Mouse (Mus musculus) ovary, postnatal 10 days (tissue): ENCODE measurements at regions not wholly inside any gene's neighbourhood (a gene's known extent, or its start where the extent isn't known, plus 50 kb on each side); places are given as distances from the start of the nearest gene placed in this dataset.

Experiments used
- DNase-seq: peaks from one replicate; pipeline ENCODE4 v3.0.0; 2022; ENCODE audit warnings: low spot score

DNA sequence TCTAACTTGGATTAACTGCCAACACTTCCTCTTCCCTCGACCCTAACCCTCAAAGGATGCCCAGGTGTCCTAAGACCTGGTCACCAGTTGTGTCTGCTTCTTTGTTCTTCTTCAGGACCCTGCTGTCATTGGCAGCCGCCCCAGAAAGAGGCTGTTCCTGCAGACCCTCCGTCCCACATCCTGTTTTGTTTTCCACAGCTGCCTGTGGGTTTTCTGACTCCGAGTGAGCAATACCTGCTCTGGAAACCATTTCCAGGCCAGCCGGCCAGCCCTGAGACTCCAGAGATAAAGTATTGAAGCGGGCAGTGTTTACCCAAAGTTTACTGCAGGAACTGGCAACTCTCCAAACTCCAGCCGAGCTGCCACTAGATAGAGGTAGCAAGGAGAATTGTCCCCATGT is 337.2 kb upstream of the Noct start:
- no peak for DNase-seq

DNA sequence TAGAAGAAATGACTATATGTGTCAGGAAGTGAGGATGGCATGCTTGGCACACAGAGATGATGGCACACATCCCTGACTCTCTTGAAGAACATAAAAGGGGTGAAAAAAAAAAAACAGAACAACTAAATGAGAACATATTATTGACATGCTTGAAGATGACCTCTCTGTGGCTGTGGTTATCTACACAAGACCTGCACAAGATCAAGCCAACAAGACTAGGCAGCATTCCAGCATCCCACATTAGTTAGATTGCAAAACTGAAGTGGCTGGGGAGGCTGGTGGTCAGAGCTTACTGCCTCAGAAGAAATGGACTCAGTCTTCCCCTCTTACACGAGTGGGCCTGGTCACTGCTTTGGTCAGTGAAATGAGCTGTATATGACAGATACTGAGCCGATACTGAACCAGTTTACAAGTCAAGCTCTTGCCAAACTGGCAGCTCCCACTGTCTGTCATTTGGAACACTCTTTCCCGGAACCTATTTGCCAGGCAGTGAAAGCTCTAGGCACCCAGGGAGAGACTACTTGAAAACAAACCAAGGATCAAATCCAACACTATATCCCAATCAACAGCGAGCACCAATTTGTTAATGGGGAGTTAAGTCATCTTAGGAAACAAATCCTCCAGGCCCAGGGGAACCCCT is 335.6 kb upstream of the Noct start:
- no peak for DNase-seq

DNA sequence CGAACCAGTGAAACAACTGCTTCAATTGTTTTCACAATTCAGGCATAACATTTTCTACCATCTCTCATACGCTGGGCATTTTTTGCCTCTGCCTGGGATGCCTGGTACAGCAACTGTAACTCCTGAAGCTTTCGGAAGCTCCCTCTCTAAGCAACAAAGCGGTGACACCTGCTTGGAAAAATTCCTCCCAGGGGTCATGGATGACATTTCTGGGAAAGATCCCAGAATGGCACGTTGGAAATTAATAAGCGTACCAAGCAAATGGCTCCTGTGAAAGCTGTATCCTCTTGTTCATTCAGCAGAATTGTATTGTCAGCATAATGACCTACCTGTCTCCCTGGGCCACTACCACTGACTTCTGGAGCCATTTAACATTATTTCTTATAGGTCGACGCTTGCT is 333.7 kb upstream of the Noct start:
- DNase-seq, result no peak

DNA sequence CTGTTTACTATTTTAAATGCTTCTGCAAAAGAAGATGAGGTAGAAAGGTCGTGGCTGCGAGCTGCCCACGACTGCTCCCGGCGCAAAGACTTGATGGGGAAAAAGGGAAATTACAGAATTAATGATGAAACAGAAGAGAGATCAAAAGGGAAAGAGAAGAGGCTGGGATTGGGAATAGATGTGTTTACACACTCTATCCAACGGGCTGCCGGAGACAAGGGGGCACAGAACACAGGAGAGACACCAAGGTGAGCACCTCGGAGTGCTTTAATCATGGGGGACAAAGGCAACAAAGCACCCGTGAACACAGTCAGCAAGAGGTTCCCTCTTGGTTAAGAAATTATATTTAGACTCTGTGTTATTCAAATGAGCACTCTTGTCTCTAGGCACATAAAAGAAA is 326.1 kb upstream of the Noct start:
- DNase-seq, result no peak

DNA sequence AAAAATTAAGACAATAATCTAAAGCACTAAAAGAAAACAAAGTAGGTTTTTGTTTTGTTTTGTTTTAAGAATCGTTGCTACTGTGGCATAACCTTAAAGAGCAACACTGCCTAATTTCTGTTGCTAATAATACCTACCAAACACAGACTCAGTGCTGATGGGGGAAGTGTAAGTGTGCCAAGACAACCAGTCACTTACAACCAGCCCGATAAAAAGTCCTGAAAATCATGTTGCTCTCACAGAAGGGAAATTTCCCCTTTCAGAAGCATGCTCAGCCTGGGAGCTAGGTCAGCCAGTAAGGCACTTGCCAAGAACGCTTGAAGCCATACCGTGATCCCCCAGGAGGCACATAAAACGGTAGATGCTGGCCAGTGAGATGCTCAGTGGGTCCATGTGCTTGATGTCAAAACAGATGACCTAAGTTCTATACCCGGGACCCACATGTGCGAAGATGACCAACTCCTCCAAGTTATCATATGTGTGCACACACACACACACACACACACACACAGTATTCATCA is 324.4 kb upstream of the Noct start:
- no peak for DNase-seq

DNA sequence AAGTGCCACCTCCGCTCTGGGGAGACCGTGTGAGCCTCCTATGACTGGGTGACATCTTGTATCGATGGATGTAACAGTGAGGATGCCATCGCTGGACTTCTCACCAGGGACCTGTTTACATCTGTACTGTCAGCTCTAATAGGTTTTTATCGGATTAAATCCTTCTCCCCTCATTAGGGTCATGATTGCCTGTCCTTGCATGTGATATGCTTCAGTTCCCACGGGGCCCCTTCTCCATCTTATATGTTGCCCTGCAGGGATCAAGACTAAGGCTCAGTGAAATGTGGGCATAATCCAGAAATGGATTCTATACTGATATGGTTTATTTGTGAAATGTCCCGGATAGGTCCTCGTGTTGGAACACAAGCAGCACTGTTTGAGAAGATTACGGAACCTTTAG is 323.7 kb upstream of the Noct start:
- DNase-seq, result no peak

DNA sequence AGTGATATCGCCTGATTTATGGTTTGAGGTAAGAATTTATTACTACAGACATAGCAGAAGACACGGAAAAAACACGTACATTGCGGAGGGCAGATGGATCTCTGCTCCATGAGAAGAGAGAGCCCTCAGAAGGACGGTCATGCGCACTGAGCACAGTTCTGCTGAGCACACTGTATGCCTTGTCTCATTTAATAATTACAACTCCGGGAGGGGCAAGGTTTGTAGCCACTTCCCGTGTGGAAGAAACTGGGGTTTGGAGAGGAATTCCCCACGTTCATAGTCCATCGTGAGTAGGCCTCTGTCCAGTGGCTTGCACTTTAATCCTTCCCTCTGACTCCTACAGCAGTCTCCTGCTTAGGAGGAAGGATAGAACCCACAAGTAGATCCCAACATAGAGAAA is 322.9 kb upstream of the Noct start:
- DNase-seq, result no peak

DNA sequence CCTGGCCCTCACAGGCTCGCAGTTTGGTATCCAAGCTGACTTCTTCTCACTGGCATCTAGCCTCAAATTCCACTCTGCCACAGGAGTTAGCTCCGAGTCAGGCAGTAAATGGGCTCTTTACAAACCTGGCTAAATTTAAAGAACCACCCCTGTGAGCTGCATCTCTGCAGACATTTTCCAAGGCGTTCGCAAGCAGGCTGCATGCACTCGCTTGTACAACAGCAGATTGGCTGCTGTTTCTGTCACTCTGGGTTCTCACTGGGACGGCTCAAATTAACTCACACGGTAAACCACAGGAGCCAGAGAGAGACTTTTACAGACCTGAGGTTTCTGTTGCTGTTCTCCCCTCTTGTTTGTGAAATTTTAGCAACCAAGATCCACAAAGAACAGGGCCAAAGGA is 321.3 kb upstream of the Noct start:
- DNase-seq, result no peak

DNA sequence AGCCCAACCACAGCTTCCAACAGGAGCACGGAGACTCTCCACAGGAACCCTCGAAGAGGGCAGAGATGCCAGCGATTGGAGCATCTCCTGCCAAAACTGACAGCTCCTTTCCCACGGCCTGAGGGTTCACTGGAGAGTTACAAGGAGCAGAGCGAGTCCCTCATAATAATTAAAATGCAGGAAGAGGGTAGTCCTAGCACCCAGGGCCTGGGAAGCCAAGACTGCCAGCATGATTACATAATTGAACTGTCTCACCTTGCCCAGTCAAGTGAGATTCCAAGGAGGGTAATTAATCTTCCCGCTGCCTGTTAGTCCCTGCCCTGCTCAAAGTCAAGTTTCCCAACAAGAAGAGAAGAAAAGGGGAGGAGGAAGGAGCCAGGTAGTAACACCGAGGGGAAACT is 319.5 kb upstream of the Noct start:
- DNase-seq, result no peak

DNA sequence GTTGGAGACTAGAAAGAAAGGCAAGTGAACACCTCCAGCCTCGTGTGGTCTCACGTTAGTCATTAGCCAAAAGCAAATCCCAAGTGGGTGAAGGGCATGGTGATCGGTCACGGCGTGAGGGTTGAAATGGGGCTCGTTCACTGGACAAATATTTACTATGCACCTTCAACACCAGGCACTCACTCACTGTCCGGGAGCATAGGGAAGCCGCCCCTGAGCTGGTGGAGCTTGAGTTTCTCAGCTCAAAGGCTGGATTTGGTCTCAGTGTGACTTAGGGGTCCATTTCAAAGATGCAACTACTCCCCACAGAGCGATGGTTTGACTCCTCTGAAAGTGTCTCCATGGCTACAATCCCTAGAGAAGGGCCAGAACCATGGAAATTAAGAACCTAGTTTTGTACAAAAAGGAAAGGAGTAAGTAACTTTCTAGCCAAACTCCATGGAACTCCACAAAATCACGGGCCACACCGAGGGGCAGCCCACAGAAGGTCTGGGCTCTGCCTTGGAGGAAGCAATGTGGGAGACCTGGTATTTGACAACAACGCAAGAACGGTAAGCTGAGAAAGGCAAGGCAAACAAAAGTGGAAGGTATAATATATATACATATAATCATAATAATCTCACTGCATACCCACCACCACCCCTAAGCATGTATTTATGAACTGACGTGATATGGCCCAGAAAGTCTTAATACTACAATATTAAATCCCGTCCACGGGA is 318.8 kb upstream of the Noct start:
- no peak for DNase-seq

DNA sequence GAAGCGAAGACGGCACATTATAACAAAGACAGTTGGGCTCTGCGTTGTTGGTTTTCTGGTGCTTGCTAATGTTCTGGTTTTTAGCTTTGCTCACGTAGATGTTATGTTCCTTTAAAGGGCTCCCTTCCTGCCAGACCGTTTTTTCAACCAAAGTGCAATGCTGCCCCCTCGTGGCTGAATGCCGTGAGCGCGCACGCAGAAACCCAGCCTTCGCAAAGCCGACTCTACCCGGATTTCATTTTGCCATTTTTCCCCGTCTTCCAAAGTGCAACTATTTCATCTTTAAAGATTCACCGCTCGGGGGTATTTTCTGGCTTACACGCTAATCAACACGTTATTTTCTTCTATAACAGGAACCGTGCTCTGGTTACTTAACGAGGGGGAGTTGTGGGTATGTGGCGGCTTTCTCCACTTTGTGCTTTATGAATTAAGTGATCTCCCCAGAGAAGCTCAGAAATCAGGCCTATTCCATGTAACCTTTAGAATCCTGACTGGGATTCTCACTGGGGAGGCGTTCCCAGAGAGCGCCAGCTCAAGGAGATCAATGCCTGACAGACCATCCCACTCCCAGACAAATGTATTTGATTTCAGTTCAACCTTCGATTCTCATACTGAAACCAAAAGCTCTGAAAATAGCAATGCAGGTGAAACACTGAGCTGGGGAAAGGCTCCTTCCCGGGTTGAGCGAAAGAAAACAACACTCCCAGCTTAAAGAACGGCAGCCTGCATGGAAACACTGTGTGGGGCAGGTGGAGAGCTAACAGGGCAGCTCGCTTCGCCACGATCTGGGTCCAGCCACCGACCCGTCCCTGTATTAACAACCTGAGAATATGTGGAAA is 318.0 kb upstream of the Noct start:
- peak; percentile 95 for DNase-seq

DNA sequence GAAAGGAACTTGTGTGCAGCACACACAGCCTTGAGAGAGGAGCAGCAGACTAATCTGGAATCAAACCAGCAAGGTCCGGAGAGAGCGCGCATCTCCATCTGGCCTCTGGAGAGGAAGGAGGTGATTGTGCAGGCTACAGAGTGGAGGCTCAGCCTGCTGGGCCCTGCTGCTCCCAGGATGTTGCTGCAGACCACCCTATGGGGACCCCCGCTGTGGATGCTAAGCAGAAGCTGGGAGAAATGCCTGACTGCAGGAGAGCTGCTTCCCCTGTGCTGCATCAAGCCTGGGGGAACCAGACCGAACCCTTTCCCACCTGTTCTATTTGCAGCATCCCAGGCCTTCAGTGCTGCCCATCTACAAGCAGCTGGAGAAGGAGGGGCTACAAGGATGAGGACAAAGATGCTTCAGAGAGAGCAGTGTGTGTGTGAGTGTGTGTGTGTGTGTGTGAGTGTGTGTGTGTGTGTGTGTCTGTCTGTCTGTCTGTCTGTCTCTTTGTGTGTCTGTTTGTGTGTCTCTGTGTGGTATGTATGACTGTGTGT is 311.2 kb upstream of the Noct start:
- no peak for DNase-seq

DNA sequence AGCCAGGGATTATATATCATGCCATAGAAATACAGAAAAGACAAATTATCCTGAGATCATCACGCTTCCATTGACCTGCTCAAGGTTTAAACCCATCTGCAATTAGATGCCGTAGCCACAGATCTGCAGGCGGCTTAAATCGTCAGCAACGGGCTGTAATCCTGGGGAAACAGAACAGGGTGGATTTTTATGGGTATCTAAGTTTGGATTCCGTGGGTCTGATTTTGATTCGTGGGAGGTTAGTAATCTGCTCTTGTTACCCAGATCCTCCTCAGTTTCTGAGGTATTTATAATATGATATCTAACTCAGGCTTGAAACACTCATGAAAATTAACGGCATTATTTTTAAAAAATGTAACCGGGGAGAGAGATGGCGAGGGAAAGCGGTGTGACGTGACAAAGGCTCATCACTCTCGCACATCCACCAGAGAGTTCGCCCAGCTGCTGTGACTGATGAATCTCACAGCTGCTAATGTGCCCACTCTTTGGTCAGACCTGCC is 309.3 kb upstream of the Noct start:
- DNase-seq, result no peak

DNA sequence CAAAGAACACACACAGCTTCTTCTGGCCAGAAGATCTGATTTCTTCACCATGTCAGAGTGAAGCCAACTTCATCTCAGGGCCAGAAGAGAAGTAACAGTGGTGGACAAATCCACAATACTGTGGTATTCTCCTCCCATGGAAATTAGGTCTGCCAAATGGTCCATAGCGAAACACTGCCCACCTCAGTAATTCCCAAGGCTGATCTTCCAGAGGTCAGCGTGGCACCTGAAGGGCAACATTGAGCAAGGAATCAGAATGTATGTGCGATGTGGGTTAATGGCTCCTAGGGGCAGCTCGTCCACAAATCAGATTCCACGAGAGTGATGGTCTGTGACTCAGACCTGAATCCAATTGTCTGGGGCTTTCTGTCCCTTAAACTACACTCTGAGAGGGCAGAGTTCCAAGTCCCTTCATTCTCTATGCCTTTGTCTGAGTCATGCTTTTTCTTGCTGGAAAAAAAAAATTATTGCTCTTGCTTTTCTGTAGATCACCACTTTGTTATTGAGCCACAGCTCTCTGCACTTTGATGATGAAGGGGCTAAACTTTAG is 307.9 kb upstream of the Noct start:
- no peak for DNase-seq

DNA sequence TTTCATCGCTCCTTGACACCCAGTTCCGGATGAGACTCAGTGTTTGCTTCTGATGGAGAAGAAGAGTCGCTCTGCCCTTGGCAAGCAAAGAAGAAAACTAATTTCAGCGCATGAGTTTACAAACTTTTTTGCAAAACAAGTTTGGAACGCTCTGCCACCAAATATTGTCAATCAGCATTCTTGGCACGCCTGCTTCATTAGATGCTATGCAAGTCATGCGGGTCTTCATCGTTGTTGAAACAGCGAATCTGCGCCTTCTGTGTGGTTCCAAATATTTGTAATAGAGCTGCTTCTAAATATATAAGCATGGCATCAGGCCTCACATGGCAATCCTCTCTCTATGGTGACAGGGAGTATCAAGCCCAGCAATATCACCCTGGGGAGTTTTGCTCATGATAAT is 301.9 kb upstream of the Noct start:
- DNase-seq, result no peak

DNA sequence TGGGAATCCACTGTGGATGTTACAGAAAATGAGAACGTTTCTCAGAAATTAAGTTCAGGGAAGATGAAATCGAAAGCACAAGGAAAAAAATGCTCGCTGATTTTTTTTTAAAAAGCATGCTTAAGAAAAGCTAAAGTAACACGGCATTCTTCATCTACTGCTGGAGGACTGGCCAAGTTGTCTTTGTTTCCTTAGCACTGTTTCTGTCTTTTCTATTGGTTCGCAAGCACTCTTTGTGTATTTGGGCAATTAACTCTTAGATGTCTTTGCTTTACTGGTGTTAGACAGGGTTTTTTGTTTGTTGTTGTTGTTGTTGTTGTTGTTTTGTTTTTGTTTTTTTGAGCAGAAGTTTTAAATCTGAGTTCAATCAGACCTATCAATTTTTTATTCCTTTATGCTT is 301.4 kb upstream of the Noct start:
- DNase-seq, result no peak

DNA sequence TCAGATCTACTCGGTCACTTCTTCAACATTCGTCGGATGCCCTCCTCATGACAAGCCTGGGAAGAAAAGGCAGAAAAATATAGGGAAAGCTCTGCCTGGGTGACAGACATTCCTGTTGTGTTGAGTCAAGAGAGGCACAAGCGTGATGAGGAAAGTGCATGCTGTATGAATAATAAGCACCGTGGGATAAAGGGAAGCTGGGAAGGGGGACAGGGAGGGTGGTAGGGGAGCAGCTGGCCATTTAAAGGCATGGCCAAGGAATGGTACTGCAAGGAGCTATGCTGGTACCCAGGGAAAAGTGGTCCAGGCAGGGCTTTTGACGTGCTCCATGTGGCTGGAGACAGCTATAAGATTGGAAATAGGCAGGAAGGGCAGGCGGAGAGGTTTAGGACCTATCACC is 300.9 kb upstream of the Noct start:
- DNase-seq, result no peak

DNA sequence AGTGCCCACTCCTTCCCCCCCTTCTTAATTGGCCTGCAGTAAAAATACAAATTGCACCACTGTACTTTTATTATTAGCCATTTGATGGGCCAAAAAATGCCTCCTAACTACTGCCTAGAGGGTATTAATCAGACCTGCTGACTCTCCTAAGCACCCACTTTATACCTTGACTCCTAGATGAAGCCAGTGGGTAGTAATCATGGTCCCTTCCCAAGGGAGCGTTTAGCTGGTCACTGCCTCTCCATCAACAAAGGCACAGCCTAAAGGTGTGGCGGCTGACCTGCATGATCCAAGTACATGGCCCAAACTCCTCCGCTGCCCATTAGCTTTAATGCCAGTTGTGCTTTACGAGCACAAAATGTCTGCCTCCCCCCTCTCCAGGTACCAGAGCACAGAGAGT is 296.9 kb upstream of the Noct start:
- DNase-seq, result no peak

DNA sequence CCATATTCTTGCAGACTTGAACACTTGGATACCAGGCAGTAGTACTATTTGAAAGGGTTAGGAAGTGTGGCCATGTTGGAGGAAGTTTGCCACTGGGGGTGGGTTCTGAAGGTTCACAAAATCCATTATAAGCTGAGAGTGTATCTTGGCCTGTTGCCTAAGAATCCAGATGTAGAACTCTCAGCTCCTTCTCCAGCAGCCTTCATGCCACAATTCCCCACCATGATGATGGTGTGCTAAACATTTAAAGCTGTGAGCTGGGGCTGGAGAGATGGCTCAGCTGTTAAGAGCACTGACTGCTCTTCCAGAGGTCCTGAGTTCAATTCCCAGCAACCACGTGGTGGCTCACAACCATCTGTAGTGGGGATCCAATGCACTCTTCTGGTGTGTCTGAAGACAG is 295.2 kb upstream of the Noct start:
- DNase-seq, result no peak

DNA sequence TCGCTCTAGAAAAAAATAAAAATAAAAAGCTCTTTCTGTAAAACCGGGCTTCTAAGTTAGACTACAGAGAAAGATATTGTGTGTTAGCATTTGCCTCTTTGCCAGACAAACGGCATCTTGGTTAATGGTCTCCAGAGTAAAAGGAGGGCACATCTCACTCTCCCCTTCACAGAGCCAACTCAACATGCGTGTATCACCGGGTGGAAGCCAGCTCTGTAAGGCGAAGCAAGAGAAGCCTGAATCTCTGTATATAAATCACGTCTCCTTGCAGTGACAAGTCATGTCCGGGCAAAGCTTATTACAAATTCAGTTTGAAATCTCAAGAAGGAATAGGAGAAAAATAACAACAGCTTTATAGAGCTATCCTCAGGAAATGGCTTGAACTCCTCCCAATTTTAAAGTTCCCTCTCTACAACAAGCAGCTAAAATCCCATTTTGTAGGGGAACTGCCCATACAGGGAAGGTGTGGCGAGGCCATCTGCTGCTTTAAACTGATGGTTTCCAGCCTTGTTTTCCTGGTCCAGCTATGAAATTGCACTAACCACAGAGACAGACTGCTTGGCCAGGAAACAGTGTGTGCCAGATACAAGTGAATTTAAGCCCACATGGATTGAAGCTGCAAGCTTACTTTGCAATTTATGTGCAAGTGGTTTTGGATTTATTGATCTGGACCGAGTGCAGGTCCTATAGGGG is 291.7 kb upstream of the Noct start:
- DNase-seq, result no peak

DNA sequence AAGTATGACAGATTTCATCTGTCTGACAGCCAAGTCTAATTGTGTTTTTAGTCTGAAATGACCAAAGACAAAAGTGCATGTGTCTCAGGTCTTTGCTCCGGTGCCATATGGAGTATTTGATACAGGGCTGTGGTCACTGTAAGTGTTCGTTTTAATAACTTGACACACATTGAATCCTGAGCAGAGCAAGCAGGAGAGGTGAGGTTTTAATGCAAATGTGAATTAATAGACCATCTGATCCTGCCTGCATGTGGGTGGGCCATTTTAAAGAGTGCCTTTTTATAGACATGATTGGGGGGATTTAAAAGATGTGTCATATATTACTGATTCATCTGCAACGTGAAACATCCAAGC is 291.2 kb upstream of the Noct start:
- DNase-seq, result no peak

DNA sequence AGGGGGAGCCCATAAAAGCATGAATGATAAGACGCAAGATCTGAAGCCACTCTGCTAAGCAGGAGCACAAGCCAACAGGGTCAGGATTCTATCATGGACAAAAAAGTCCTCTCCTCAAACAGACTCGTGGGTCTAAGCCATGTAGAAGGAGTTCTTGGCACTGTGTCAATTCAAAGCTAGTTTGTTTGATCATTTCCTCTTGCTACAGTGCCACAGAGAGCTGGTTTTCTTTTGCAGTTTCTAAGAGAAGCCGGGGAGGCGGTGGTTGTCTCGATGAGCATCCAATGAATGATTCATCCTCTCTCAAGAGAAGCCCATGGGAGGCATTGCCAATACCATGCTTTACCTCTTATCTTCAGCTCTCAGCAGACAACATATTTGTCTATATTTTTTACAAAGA is 284.6 kb upstream of the Noct start:
- no peak for DNase-seq
